Mouse (Mus musculus) CH12.LX (cell line): ENCODE results near the gene Zbtb20.

Experiments used
- CTCF ChIP-seq, 2 experiments: IDR thresholded peaks in 1 of 2; conservative IDR thresholded peaks in 1 of 2; 2 replicates each; pipeline ENCODE4 v1.5.1; 2011 to 2012; ENCODE audit warnings: low read depth in 2 of 2, low read length in 2 of 2, improper control_type of control experiment in 1 of 2, inconsistent platforms in 1 of 2, mild to moderate bottlenecking in 1 of 2, moderate library complexity in 1 of 2
- E2F4 ChIP-seq: IDR thresholded peaks from 2 replicates; pipeline ENCODE4 v1.6.1; 2011; ENCODE audit warnings: low read depth, low read length, improper control_type of control experiment; ENCODE audit not compliant: insufficient replicate concordance
- EP300 ChIP-seq: IDR thresholded peaks from 2 replicates; pipeline ENCODE4 v1.6.1; 2011; ENCODE audit warnings: low read length, improper control_type of control experiment
- GABPA ChIP-seq: IDR thresholded peaks from 2 replicates; pipeline ENCODE4 v1.6.1; 2012; ENCODE audit warnings: low read depth, low read length, improper control_type of control experiment, inconsistent platforms; ENCODE audit not compliant: insufficient replicate concordance
- HCFC1 ChIP-seq: IDR thresholded peaks from 2 replicates; pipeline ENCODE4 v1.6.1; 2012; ENCODE audit warnings: low read depth, mild to moderate bottlenecking, inconsistent platforms, low read length, improper control_type of control experiment
- MAX ChIP-seq: IDR thresholded peaks from 2 replicates; pipeline ENCODE4 v1.6.1; 2011; ENCODE audit warnings: low read length, improper control_type of control experiment
- MXI1 ChIP-seq: IDR thresholded peaks from 2 replicates; pipeline ENCODE4 v1.6.1; 2011; ENCODE audit warnings: mild to moderate bottlenecking, low read depth, low read length, improper control_type of control experiment
- POLR2A ChIP-seq: IDR thresholded peaks from 2 replicates; pipeline ENCODE4 v1.6.1; 2011; ENCODE audit warnings: low read depth, mild to moderate bottlenecking, improper control_type of control experiment, low read length
- POLR2AphosphoS2 ChIP-seq: IDR thresholded peaks from 2 replicates; pipeline ENCODE4 v1.6.1; 2011; ENCODE audit warnings: low read depth, low read length, improper control_type of control experiment

DNA sequence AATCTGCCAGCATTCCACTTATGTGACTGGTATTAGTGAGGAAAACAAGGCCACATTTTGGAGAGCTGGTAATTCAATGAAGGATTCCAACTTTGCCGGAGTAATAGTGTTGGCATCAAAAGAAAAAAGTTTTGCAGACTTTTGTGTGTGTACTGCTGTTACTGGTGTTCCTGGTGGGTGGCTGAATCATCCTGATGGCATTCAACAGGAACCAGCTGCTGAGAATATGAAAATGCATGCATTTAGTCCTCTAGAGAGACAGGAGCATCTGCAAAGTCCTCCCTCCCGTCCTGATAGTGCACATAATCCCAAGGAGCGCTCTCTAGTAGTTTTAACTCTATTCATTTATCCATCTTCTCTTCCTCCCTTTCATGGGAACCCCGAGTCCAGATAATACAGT lies 639.9 kb downstream of the Zbtb20 start:
- no peak for TF ChIP-seq CTCF (conservative IDR thresholded peaks at IDR 0.05 in 1 of 2, IDR thresholded peaks at IDR 0.05 in 1 of 2; ENCODE audit: low read depth in 2 of 2, low read length in 2 of 2)
- 0 out of 2 replicates have a peak, but pooled peaks have one; percentile 27 for TF ChIP-seq MXI1
- TF ChIP-seq MAX = no peak
- TF ChIP-seq POLR2AphosphoS2 = no peak
- TF ChIP-seq EP300 = 0 out of 2 replicates have a peak, but pooled peaks have one; percentile 12
- 0 out of 2 replicates have a peak, but pooled peaks have one; percentile 12 for TF ChIP-seq HCFC1
- TF ChIP-seq E2F4 = 0 out of 2 replicates have a peak, but pooled peaks have one; percentile 16
- TF ChIP-seq POLR2A = no peak; the same call in 1 of the 2 replicates
- no peak for TF ChIP-seq GABPA
